In the genomic region with DNA sequence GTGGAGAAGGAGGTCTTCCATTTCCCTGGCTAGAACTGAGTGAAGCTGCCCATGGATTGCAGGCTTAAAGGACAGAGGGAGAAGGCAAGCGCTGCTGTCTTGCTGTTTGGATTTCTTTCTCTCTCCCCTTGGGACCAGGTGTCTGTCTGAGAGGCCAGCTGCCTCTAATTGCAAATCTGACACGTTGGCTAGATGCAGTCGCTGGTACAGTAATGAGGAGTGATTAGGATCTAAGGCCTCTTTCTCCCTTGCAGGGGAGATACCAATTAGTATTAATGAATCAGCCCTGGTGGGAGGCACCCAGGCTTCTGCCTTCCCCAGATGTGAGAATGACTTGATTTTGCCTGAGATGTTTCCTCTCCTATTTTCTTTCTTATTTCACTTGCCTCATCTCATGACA, we compare ENCODE assay signal across 17 mouse cellular contexts.
DNase-seq lines count a peak whose midpoint lies in the region; ATAC-seq and TF ChIP-seq lines count a peak whose summit lies in the region.
"Had no signal": no experiment of that assay in that cellular context is flagged by ENCODE, and none has a peak within 500 bp of the region (broad histone marks: within the 10 kb centered on the region; RNA-seq: fewer than 3 reads in every experiment).

No protein-coding gene starts in this region.

- intact Hi-C loops in left cerebral cortex, postnatal 4 days (cut with DNase I), result no loop called here
- intact Hi-C loops in left cerebral cortex, postnatal 14 days (cut with DNase I), result no loop called here
- intact Hi-C loops in gastrocnemius, postnatal 36 days (cut with DNase I), result no loop called here

- 10% methylated on average over 3 of the region's 3 CpGs for WGBS in forebrain, embryonic 16.5 days
- 15% methylated on average over 3 of the region's 3 CpGs for WGBS in midbrain, postnatal 0 days

- no peak overlapping the region for H3K4me2 ChIP-seq in forebrain, embryonic 16.5 days (ENCODE audit: low read length)
- H3K4me2 ChIP-seq in midbrain, postnatal 0 days (ENCODE audit: low read depth, low read length, poor library complexity, severe bottlenecking), result no peak overlapping the region
- H3K4me2 ChIP-seq: heart, embryonic 11.5 days; kidney, embryonic 15.5 days; liver, embryonic 11.5 days; lung, embryonic 15.5 days had no signal

- no peak overlapping the region for H3K9ac ChIP-seq in forebrain, embryonic 16.5 days (replicated peaks; ENCODE audit: low read depth, low read length)
- H3K9ac ChIP-seq in midbrain, postnatal 0 days (replicated peaks; ENCODE audit: low read length, poor library complexity, severe bottlenecking), result no peak overlapping the region
- H3K9ac ChIP-seq: kidney, embryonic 15.5 days; lung, embryonic 15.5 days had no signal

- no peak for DNase-seq in cerebellum, postnatal 25 days
- peak; percentile 6 for DNase-seq in left cerebral cortex, postnatal 4 days
- DNase-seq in left cerebral cortex, postnatal 14 days (ENCODE audit: low spot score in 2 of 2), result no peak
- DNase-seq in midbrain, postnatal 0 days (ENCODE audit: low spot score), result peak; percentile 53
- DNase-seq in gastrocnemius, postnatal 36 days, result no peak
- DNase-seq: adrenal gland, adult 8-10 months; cerebellum, adult 8-10 months; heart, postnatal 14 days; thymus, postnatal 4 days had no signal

- H3K36me3 ChIP-seq in forebrain, embryonic 16.5 days (ENCODE audit: control insufficient read depth, insufficient read depth), result no peaks in the 10 kb centered on the region
- H3K36me3 ChIP-seq in midbrain, postnatal 0 days (ENCODE audit: insufficient read depth, low read length), result no peaks in the 10 kb centered on the region
- H3K36me3 ChIP-seq: kidney, embryonic 15.5 days; lung, embryonic 15.5 days had no signal

- no peaks in the 10 kb centered on the region for H3K27me3 ChIP-seq in forebrain, embryonic 16.5 days (replicated peaks; ENCODE audit: control insufficient read depth, insufficient read depth, low read length)
- H3K27me3 ChIP-seq in midbrain, postnatal 0 days (ENCODE audit: insufficient read depth, low read length), result no peaks in the 10 kb centered on the region
- H3K27me3 ChIP-seq: kidney, embryonic 15.5 days; lung, embryonic 15.5 days had no signal

- 0 out of 2 replicates have a peak, but pooled peaks have one; percentile 31 for ATAC-seq in cerebellum, adult (ENCODE audit: insufficient number of reproducible peaks, low FRiP score, low TSS enrichment)
- ATAC-seq in forebrain, embryonic 16.5 days, result peak; percentile 47
- no peak for ATAC-seq in midbrain, postnatal 0 days (ENCODE audit: low FRiP score)
- ATAC-seq in CD4-positive, CD25-positive, alpha-beta regulatory T cell, adult 4 months, result no peak

- no peaks in the 10 kb centered on the region for H3K9me3 ChIP-seq in forebrain, embryonic 16.5 days (ENCODE audit: control insufficient read depth, low read length)
- no peaks in the 10 kb centered on the region for H3K9me3 ChIP-seq in midbrain, postnatal 0 days (ENCODE audit: low read length)
- H3K9me3 ChIP-seq: lung, embryonic 15.5 days had no signal

- 0 out of 2 replicates have a peak, but pooled peaks cover 2% of the 10 kb centered on the region for H3K4me1 ChIP-seq in forebrain, embryonic 16.5 days (replicated peaks; ENCODE audit: control insufficient read depth, insufficient read depth, low read length)
- no peaks in the 10 kb centered on the region for H3K4me1 ChIP-seq in midbrain, postnatal 0 days (ENCODE audit: insufficient read depth, low read length)

- no peak for TF ChIP-seq CTCF in midbrain, postnatal 0 days (IDR thresholded peaks at IDR 0.05)

- H3K4me3 ChIP-seq in forebrain, embryonic 16.5 days (replicated peaks; ENCODE audit: low read length), result no peak overlapping the region
- H3K4me3 ChIP-seq in midbrain, postnatal 0 days (ENCODE audit: low read depth, low read length), result no peak overlapping the region
- H3K4me3 ChIP-seq: kidney, embryonic 15.5 days; lung, embryonic 15.5 days had no signal

- no peak overlapping the region for H3K27ac ChIP-seq in forebrain, embryonic 16.5 days (ENCODE audit: low read length)
- no peak overlapping the region for H3K27ac ChIP-seq in midbrain, postnatal 0 days (ENCODE audit: low read depth, low read length)
- H3K27ac ChIP-seq: kidney, embryonic 15.5 days; lung, embryonic 15.5 days; macrophage had no signal

Comparison
In these comparisons a context has a peak if more than half of its experiments do, and no peak if none do; other contexts are left out.
1. DNase-seq: peak in left cerebral cortex, postnatal 4 days (single experiment) and midbrain, postnatal 0 days (single experiment); none in cerebellum, postnatal 25 days (0 of 2), left cerebral cortex, postnatal 14 days (0 of 2) and gastrocnemius, postnatal 36 days (0 of 2).
2. ATAC-seq: peak in cerebellum, adult (single experiment) and forebrain, embryonic 16.5 days (single experiment); none in midbrain, postnatal 0 days (single experiment) and CD4-positive, CD25-positive, alpha-beta regulatory T cell, adult 4 months (single experiment).